16 mouse cellular contexts compared by ENCODE assay signal in the genomic region with DNA sequence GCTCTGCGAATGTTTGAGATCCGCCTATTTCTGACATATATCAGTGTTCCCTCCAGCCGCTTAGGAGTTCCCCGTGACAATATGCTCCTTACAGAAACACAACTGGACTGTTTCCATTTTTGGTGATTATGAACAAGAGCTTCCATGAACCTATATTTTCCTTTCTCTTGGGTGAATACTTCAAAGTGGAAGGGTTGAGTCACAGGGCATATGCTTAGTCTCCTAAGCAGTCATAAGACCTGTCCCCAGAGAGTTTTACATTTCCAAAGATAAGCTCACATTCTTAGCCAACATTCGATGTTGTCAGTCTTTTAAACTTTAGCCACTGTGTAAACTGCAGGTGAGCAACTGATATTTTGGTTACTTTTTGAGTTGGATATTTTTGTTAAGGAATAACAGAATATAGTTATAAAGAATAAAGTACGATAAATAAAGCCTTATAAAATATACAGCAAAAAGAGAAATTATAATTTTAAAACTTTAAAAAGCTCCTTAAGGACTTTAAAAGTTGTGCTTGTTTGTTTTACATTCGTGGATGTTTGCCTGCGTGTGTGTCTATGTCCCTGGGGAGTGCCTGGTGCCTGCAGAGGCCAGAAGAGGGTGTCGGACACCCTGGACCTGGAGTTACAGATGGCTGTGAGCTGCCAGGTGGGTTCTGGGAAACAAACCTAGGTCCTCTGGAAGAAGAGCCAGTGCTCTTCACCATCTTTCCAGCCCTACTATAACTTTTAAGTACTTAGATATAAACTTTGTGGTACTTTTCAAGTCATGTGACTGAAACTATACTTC. TPM values are rescaled to one million over a fixed set of nuclear protein-coding genes. Genes with fewer than 3 reads are reported as not detected.
DNase-seq lines count a peak whose midpoint lies in the region; ATAC-seq lines count a peak whose summit lies in the region.
"Had no signal": no experiment of that assay in that cellular context is flagged by ENCODE, and none has a peak within 500 bp of the region (broad histone marks: within the 10 kb centered on the region; RNA-seq: fewer than 3 reads in every experiment).

No protein-coding gene starts in this region.

- H3K4me3 ChIP-seq in brown adipose tissue, adult 24 weeks (ENCODE audit: insufficient read depth, low read depth, low read length) = no peak overlapping the region
- no peak overlapping the region for H3K4me3 ChIP-seq in stomach, embryonic 14.5 days (ENCODE audit: low read depth, low read length)
- H3K4me3 ChIP-seq: limb, embryonic 10.5 days; neural tube, embryonic 12.5 days had no signal

- no peak overlapping the region for H3K9ac ChIP-seq in stomach, embryonic 14.5 days (replicated peaks; ENCODE audit: low read depth, low read length)
- H3K9ac ChIP-seq: neural tube, embryonic 12.5 days had no signal

- no peak for ATAC-seq in stomach, embryonic 14.5 days (ENCODE audit: insufficient number of reproducible peaks, insufficient read depth, low FRiP score, low read depth)
- ATAC-seq: midbrain, embryonic 16.5 days had no signal

- peak overlapping the region; percentile 93 for H3K27ac ChIP-seq in brown adipose tissue, adult 24 weeks (replicated peaks; ENCODE audit: low read depth, low read length)
- peak overlapping the region; percentile 61; the same call in 1 of the 2 replicates for H3K27ac ChIP-seq in stomach, embryonic 14.5 days (ENCODE audit: low read length)
- H3K27ac ChIP-seq: limb, embryonic 10.5 days; neural tube, embryonic 12.5 days had no signal

- H3K4me2 ChIP-seq in stomach, embryonic 14.5 days (replicated peaks; ENCODE audit: low read depth, low read length) = no peak overlapping the region
- H3K4me2 ChIP-seq: neural tube, embryonic 12.5 days had no signal

- peaks cover 51% of the 10 kb centered on the region for H3K4me1 ChIP-seq in brown adipose tissue, adult 24 weeks (ENCODE audit: control insufficient read depth, insufficient read depth, insufficient read length, low read length)
- H3K4me1 ChIP-seq in stomach, embryonic 14.5 days (ENCODE audit: control insufficient read depth, insufficient read depth, low read length) = peaks cover 12% of the 10 kb centered on the region; the same call in 1 of the 2 replicates
- H3K4me1 ChIP-seq: limb, embryonic 10.5 days; neural tube, embryonic 12.5 days had no signal

- DNase-seq in kidney, postnatal 10 days = peak; percentile 3
- no peak for DNase-seq in kidney, adult 11 months
- peak; percentile 35 for DNase-seq in CD4-positive, CD25-positive, alpha-beta regulatory T cell, adult 2 months (ENCODE audit: low read depth, low spot score)
- DNase-seq in right cerebral cortex, postnatal 4 days = no peak
- DNase-seq in testis, postnatal 14 days (ENCODE audit: low spot score) = no peak
- DNase-seq: adrenal gland, adult 2 months; heart, postnatal 36 days; kidney, postnatal 4 days; lung, adult 2 months; right cerebral cortex, postnatal 25 days; thymus, postnatal 25 days had no signal

- 66% methylated on average over 9 of the region's 9 CpGs for WGBS in stomach, embryonic 14.5 days

- H3K9me3 ChIP-seq in stomach, embryonic 14.5 days (ENCODE audit: control insufficient read depth, low read depth, low read length) = no peaks in the 10 kb centered on the region
- H3K9me3 ChIP-seq: limb, embryonic 10.5 days; neural tube, embryonic 12.5 days had no signal

- H3K36me3 ChIP-seq in stomach, embryonic 14.5 days (ENCODE audit: control insufficient read depth, insufficient read depth, low read length) = no peaks in the 10 kb centered on the region
- H3K36me3 ChIP-seq: limb, embryonic 10.5 days; neural tube, embryonic 12.5 days had no signal

- no peaks in the 10 kb centered on the region for H3K27me3 ChIP-seq in stomach, embryonic 14.5 days (ENCODE audit: control insufficient read depth, insufficient read depth, low read length)
- H3K27me3 ChIP-seq: neural tube, embryonic 12.5 days had no signal

RNA-seq across cellular contexts. Expression of gene Lnx2, which starts 18.6 kb away (rescaled TPM):
- polyA plus RNA-seq in brown adipose tissue, adult 24 weeks (2012; ENCODE audit: insufficient read depth, insufficient read length, missing spikeins) = 6.6 and 7.0 TPM in 2 replicates
- 20.7 and 25.5 TPM in 2 replicates for polyA plus RNA-seq in stomach, embryonic 14.5 days (2014; fragmentation: Nextera tagmentation; extraction: Ambion mirVana)

RNA-seq across cellular contexts. Expression of gene Polr1d, which starts 19.0 kb away (rescaled TPM):
- polyA plus RNA-seq in brown adipose tissue, adult 24 weeks (2012; ENCODE audit: insufficient read depth, insufficient read length, missing spikeins) = 203 and 223 TPM in 2 replicates
- polyA plus RNA-seq in stomach, embryonic 14.5 days (2014; fragmentation: Nextera tagmentation; extraction: Ambion mirVana) = 140 and 148 TPM in 2 replicates

Comparison
In these comparisons a context has a peak if more than half of its experiments do, and no peak if none do; other contexts are left out.
1. DNase-seq: peak in kidney, postnatal 10 days (single experiment) and CD4-positive, CD25-positive, alpha-beta regulatory T cell, adult 2 months (single experiment); none in kidney, adult 11 months (single experiment), right cerebral cortex, postnatal 4 days (single experiment) and testis, postnatal 14 days (single experiment).